Mouse (Mus musculus): ENCODE results near the gene Mmp15.
A peak's percentile ranks its signal among the peaks of the same experiment; 100 is the strongest.

Mmp15 gene

GRCm38 (mm10) chr8:95352151-95352870 is at the start of gene Mmp15:
Gene Mmp15, plus strand, starts transcription at chr8:95352268.
- DNase-seq: peak in 1 of 2 experiments; percentile 55

- DNase-seq: peak in 1 of 2 experiments; percentile 25
Measured at GRCm38 (mm10) chr8:95302410-95302809, 49.7 kb upstream of the Mmp15 start.

GRCm38 (mm10) chr8:95305526-95305925 is 46.5 kb upstream of the Mmp15 start:
- no peak for DNase-seq

- no peak for DNase-seq
Measured at GRCm38 (mm10) chr8:95306431-95306830, 45.6 kb upstream of the Mmp15 start, which contains the start of gene Cngb1. Gene Cngb1, minus strand, starts transcription at chr8:95306585.

- DNase-seq: no peak
Measured at GRCm38 (mm10) chr8:95310342-95310970, 41.6 kb upstream of the Mmp15 start, which contains the start of gene Tepp. Gene Tepp, plus strand, starts transcription at chr8:95310566.

- no peak for DNase-seq
Measured at GRCm38 (mm10) chr8:95312836-95313235, 39.2 kb upstream of the Mmp15 start.

GRCm38 (mm10) chr8:95313857-95314256 is 38.2 kb upstream of the Mmp15 start:
- DNase-seq: no peak

- DNase-seq: no peak
Measured at GRCm38 (mm10) chr8:95314707-95315106, 37.4 kb upstream of the Mmp15 start.

GRCm38 (mm10) chr8:95315350-95315749 is 36.7 kb upstream of the Mmp15 start:
- DNase-seq: peak in 1 of 2 experiments; percentile 18

GRCm38 (mm10) chr8:95320224-95321139 is 31.6 kb upstream of the Mmp15 start:
- DNase-seq: peak; percentile 79 to 88

- DNase-seq: no peak
Measured at GRCm38 (mm10) chr8:95323201-95323600, 28.9 kb upstream of the Mmp15 start.

GRCm38 (mm10) chr8:95324646-95325045 is 27.4 kb upstream of the Mmp15 start:
- no peak for DNase-seq

- DNase-seq: no peak
Measured at GRCm38 (mm10) chr8:95326822-95327221, 25.2 kb upstream of the Mmp15 start.

- no peak for DNase-seq
Measured at GRCm38 (mm10) chr8:95327866-95328465, 24.1 kb upstream of the Mmp15 start.

- DNase-seq: no peak
Measured at GRCm38 (mm10) chr8:95330367-95330766, 21.7 kb upstream of the Mmp15 start.

GRCm38 (mm10) chr8:95331156-95331719 is 20.8 kb upstream of the Mmp15 start:
- DNase-seq: no peak

GRCm38 (mm10) chr8:95331720-95332436 is 20.2 kb upstream of the Mmp15 start, which contains the start of the genes Zfp319 and Usb1:
Gene Zfp319, minus strand, starts transcription at chr8:95331950.
Gene Usb1, plus strand, starts transcription at chr8:95332284.
- peak; percentile 93 to 95 for DNase-seq

- DNase-seq: peak in 1 of 2 experiments; percentile 47
Measured at GRCm38 (mm10) chr8:95332437-95333199, 19.4 kb upstream of the Mmp15 start.

- no peak for DNase-seq
Measured at GRCm38 (mm10) chr8:95335706-95336105, 16.4 kb upstream of the Mmp15 start.

- no peak for DNase-seq
Measured at GRCm38 (mm10) chr8:95336363-95336762, 15.7 kb upstream of the Mmp15 start.

- DNase-seq: no peak
Measured at GRCm38 (mm10) chr8:95341721-95342120, 10.3 kb upstream of the Mmp15 start.

Data from kidney, adult 8-10 months (tissue).